Comparison of ENCODE assay signal across 22 mouse cellular contexts in the genomic region with DNA sequence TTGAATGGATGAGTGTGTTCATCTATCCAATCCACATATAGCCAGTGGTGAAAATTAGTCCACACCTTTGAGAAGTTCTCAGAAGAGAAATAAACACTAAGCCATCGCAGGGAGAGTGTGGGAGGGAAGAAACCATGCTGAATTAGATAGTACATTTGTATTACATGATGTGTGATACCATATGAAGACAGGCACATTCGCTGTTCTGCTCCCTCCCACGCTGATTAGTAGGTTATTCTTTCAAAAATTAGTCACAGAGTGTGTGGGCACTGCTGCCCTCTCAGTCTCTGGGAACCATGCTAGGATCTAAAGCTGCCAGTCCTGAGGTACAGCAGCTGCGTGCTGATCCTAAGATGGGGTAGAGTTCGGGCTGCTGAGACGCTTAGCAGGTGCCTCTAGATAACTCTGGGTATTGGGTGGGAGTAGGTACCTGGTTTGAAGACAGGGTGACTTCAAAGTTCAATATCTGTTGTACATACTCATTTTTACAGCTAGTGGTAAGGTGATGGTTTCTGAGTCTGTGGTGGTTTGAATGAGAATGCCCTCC. TPM values are rescaled to one million over a fixed set of nuclear protein-coding genes. Genes with fewer than 3 reads are reported as not detected.
DNase-seq lines count a peak whose midpoint lies in the region; ATAC-seq lines count a peak whose summit lies in the region.
"Had no signal": no experiment of that assay in that cellular context is flagged by ENCODE, and none has a peak within 500 bp of the region (broad histone marks: within the 10 kb centered on the region; RNA-seq: fewer than 3 reads in every experiment).

No protein-coding gene starts in this region.

- H3K27ac ChIP-seq in hindbrain, embryonic 11.5 days (ENCODE audit: low read depth, low read length) = no peak overlapping the region
- H3K27ac ChIP-seq: forebrain, embryonic 13.5 days; hindbrain, embryonic 15.5 days; intestine, embryonic 15.5 days; limb, embryonic 10.5 days had no signal

- no peaks in the 10 kb centered on the region for H3K4me1 ChIP-seq in hindbrain, embryonic 11.5 days (replicated peaks; ENCODE audit: control insufficient read depth, insufficient read depth, low read length)
- H3K4me1 ChIP-seq: forebrain, embryonic 13.5 days; intestine, embryonic 15.5 days had no signal

- peak; percentile 48 to 80 for DNase-seq in layer of hippocampus, adult 18-20 months (ENCODE audit: low spot score in 2 of 2)
- DNase-seq in layer of hippocampus, postnatal 10 days (ENCODE audit: low spot score in 2 of 2) = no peak
- peak; percentile 13 for DNase-seq in testis, postnatal 14 days (ENCODE audit: low spot score)
- no peak for DNase-seq in testis, postnatal 10 days (ENCODE audit: low spot score)
- peak; percentile 30 to 45 for DNase-seq in layer of hippocampus, postnatal 36 days
- DNase-seq in adipocyte (ENCODE audit: low spot score) = no peak
- DNase-seq in hindbrain, embryonic 11.5 days (ENCODE audit: low spot score) = no peak
- DNase-seq: adrenal gland, adult 2 months; cerebellum, adult 8-10 months; gastrocnemius, postnatal 36 days; kidney, adult 9 months; kidney, postnatal 25 days; lung, adult 18-20 months; lung, postnatal 36 days; retina, postnatal 1 day had no signal

- H3K36me3 ChIP-seq in hindbrain, embryonic 11.5 days (ENCODE audit: control insufficient read depth, insufficient read depth, low read length) = no peaks in the 10 kb centered on the region
- H3K36me3 ChIP-seq: heart, embryonic 10.5 days; hindbrain, embryonic 15.5 days; intestine, embryonic 15.5 days; limb, embryonic 10.5 days had no signal

- H3K27me3 ChIP-seq in hindbrain, embryonic 11.5 days (ENCODE audit: control insufficient read depth, insufficient read depth, low read length) = no peaks in the 10 kb centered on the region
- H3K27me3 ChIP-seq: forebrain, embryonic 13.5 days; hindbrain, embryonic 15.5 days; intestine, embryonic 15.5 days had no signal

- no peaks in the 10 kb centered on the region for H3K9me3 ChIP-seq in hindbrain, embryonic 11.5 days (ENCODE audit: control insufficient read depth, low read length)
- H3K9me3 ChIP-seq: forebrain, embryonic 13.5 days; heart, embryonic 10.5 days; hindbrain, embryonic 15.5 days; intestine, embryonic 15.5 days; limb, embryonic 10.5 days had no signal

- no peak overlapping the region for H3K4me3 ChIP-seq in hindbrain, embryonic 11.5 days (ENCODE audit: low read depth, low read length)
- H3K4me3 ChIP-seq: erythroblast, embryonic 14.5 days; forebrain, embryonic 13.5 days; heart, embryonic 10.5 days; hindbrain, embryonic 15.5 days; intestine, embryonic 15.5 days; limb, embryonic 10.5 days had no signal

- no peak for ATAC-seq in hindbrain, embryonic 11.5 days (ENCODE audit: low FRiP score)
- ATAC-seq: forebrain, embryonic 13.5 days; intestine, embryonic 15.5 days; midbrain, embryonic 16.5 days had no signal

- WGBS in hindbrain, embryonic 11.5 days = 85% methylated on average over 6 of the region's 6 CpGs

- no peak overlapping the region for H3K9ac ChIP-seq in hindbrain, embryonic 11.5 days (ENCODE audit: low read depth, low read length)
- H3K9ac ChIP-seq: forebrain, embryonic 13.5 days; hindbrain, embryonic 15.5 days; intestine, embryonic 15.5 days had no signal

- H3K4me2 ChIP-seq in hindbrain, embryonic 11.5 days (replicated peaks; ENCODE audit: low read depth, low read length) = no peak overlapping the region
- H3K4me2 ChIP-seq: forebrain, embryonic 13.5 days; hindbrain, embryonic 15.5 days; intestine, embryonic 15.5 days had no signal

RNA-seq across cellular contexts. Expression of gene Gatb, which starts 20.1 kb away (rescaled TPM):
- 10 to 100 TPM; 22.3 to 22.7 TPM for total RNA-seq in layer of hippocampus, adult 18-20 months (2021)
- 10 to 100 TPM; 15.0 to 16.6 TPM for total RNA-seq in layer of hippocampus, postnatal 10 days (2021)
- total RNA-seq in layer of hippocampus, postnatal 36 days (2021) = 10 to 100 TPM; 20.0 to 24.3 TPM
- 18.6 and 24.0 TPM in 2 replicates for polyA plus RNA-seq in hindbrain, embryonic 11.5 days (2014; fragmentation: Nextera tagmentation; extraction: Ambion mirVana)

Comparison
In these comparisons a context has a peak if more than half of its experiments do, and no peak if none do; other contexts are left out.
1. DNase-seq: peak in layer of hippocampus, adult 18-20 months (2 of 2), testis, postnatal 14 days (single experiment) and layer of hippocampus, postnatal 36 days (2 of 2); none in layer of hippocampus, postnatal 10 days (0 of 2), testis, postnatal 10 days (single experiment), adipocyte (single experiment) and hindbrain, embryonic 11.5 days (single experiment).